Mouse (Mus musculus) monocyte, adult 59 days (primary cell): Measurements from ENCODE around the gene Pak3. TPM values are rescaled to one million over a fixed set of nuclear protein-coding genes. Genes with fewer than 3 reads are reported as not detected.

Source experiments
- total RNA-seq, 2 experiments: library from RNA; stranded (reverse); gene quantifications; one replicate each; pipeline ENCODE4 v1.2.4; 2023

The Pak3 gene
- total RNA-seq: not detected

GRCm38 (mm10) chrX:143518168-143518901, at the start of gene Pak3:
Gene Pak3 (plus strand): TSS chrX:143518591.

GRCm38 (mm10) chrX:143827212-143827611, 308.8 kb downstream of the Pak3 start, which contains the start of gene Capn6:
Gene Capn6 (minus strand): TSS chrX:143827414.

Other genes with a start within 250 kb of the Pak3 start
- not detected for gene Chrdl1, start 124.3 kb upstream of the Pak3 start, total RNA-seq